Mouse (Mus musculus): Measurements from ENCODE around the gene Tpi1. TPM values are rescaled to one million over a fixed set of nuclear protein-coding genes. Genes with fewer than 3 reads are reported as not detected.

Gene Tpi1
- polyA plus RNA-seq, 1 experiment from 2014 or later = 621 TPM

- Histone ChIP-seq H3K27me3 (no peaks in the 10 kb centered on the region), H3K27ac (peak overlapping the region; percentile 79), H3K9me3 (no peaks in the 10 kb centered on the region), H3K4me1 (peaks cover 26% of the 10 kb centered on the region), H3K9ac (peak overlapping the region; percentile 69), H3K4me3 (peak overlapping the region; percentile 62), H3K4me2 (replicated peaks) (peak overlapping the region; percentile 82), H3K36me3 (peaks cover 46% of the 10 kb centered on the region)
- 0% methylated on average over 38 of the region's 38 CpGs for WGBS
- peak; percentile 89 for ATAC-seq (ENCODE audit: insufficient number of reproducible peaks, insufficient read depth, low FRiP score, low TSS enrichment)
These were observed 16.0 kb upstream of the Tpi1 start for GRCm38 (mm10) chr6:124829799-124830700.

- no peaks in the 10 kb centered on the region for H3K9me3 ChIP-seq
- H3K27ac ChIP-seq = peak within 1 kb of the TSS; percentile 79
- peak within 1 kb of the TSS; percentile 62 for H3K4me3 ChIP-seq
- no peaks in the 10 kb centered on the region for H3K27me3 ChIP-seq
- peaks cover 23% of the 10 kb centered on the region for H3K4me1 ChIP-seq
- H3K4me2 ChIP-seq (replicated peaks) = peak within 1 kb of the TSS; percentile 88
- under 1% methylated on average over 55 of the region's 55 CpGs for WGBS
- peaks cover 49% of the 10 kb centered on the region for H3K36me3 ChIP-seq
- peak; percentile 96 for ATAC-seq (ENCODE audit: insufficient number of reproducible peaks, insufficient read depth, low FRiP score, low TSS enrichment)
- H3K9ac ChIP-seq = peak within 1 kb of the TSS; percentile 69
These were observed 15.0 kb upstream of the Tpi1 start, which contains the start of the genes Usp5 and Cdca3 for GRCm38 (mm10) chr6:124828868-124829798. Usp5 (minus strand) TSS chr6:124829484. Cdca3 (plus strand) TSS chr6:124829547.

- Histone ChIP-seq H3K4me2 (replicated peaks) (peak overlapping the region; percentile 88), H3K4me1 (peaks cover 23% of the 10 kb centered on the region), H3K27ac (peak overlapping the region; percentile 79; the same call in 1 of the 2 replicates), H3K9ac (peak overlapping the region; percentile 69), H3K36me3 (peaks cover 50% of the 10 kb centered on the region), H3K27me3 (no peaks in the 10 kb centered on the region), H3K4me3 (peak overlapping the region; percentile 62), H3K9me3 (no peaks in the 10 kb centered on the region)
- WGBS = 25% methylated on average over 10 of the region's 10 CpGs
- no peak for ATAC-seq (ENCODE audit: insufficient number of reproducible peaks, insufficient read depth, low FRiP score, low TSS enrichment)
These were observed 14.1 kb upstream of the Tpi1 start for GRCm38 (mm10) chr6:124828101-124828592.

GRCm38 (mm10) chr6:124822049-124822448 is 8.0 kb upstream of the Tpi1 start:
- Histone ChIP-seq H3K36me3 (peaks cover 95% of the 10 kb centered on the region), H3K4me2 (replicated peaks) (no peak overlapping the region), H3K4me1 (no peaks in the 10 kb centered on the region), H3K27ac (no peak overlapping the region), H3K27me3 (no peaks in the 10 kb centered on the region), H3K9me3 (no peaks in the 10 kb centered on the region), H3K9ac (no peak overlapping the region), H3K4me3 (no peak overlapping the region)
- WGBS = 94% methylated on average over 4 of the region's 4 CpGs
- no peak for ATAC-seq (ENCODE audit: insufficient number of reproducible peaks, insufficient read depth, low FRiP score, low TSS enrichment)

- Histone ChIP-seq H3K9me3 (no peaks in the 10 kb centered on the region), H3K27ac (no peak overlapping the region), H3K4me2 (replicated peaks) (no peak overlapping the region), H3K36me3 (peaks cover 100% of the 10 kb centered on the region), H3K4me1 (no peaks in the 10 kb centered on the region), H3K4me3 (no peak overlapping the region), H3K27me3 (no peaks in the 10 kb centered on the region), H3K9ac (no peak overlapping the region)
- ATAC-seq (ENCODE audit: insufficient number of reproducible peaks, insufficient read depth, low FRiP score, low TSS enrichment) = no peak
- 91% methylated on average over 5 of the region's 5 CpGs for WGBS
These were observed 6.8 kb upstream of the Tpi1 start for GRCm38 (mm10) chr6:124820891-124821290.

GRCm38 (mm10) chr6:124817971-124818370 is 3.9 kb upstream of the Tpi1 start:
- Histone ChIP-seq H3K9me3 (no peaks in the 10 kb centered on the region), H3K9ac (no peak overlapping the region), H3K4me2 (replicated peaks) (no peak overlapping the region), H3K27me3 (no peaks in the 10 kb centered on the region), H3K4me1 (peaks cover 11% of the 10 kb centered on the region), H3K4me3 (no peak overlapping the region), H3K27ac (no peak overlapping the region), H3K36me3 (peaks cover 80% of the 10 kb centered on the region)
- WGBS = 94% methylated on average over 8 of the region's 8 CpGs
- no peak for ATAC-seq (ENCODE audit: insufficient number of reproducible peaks, insufficient read depth, low FRiP score, low TSS enrichment)

- H3K36me3 ChIP-seq = peaks cover 76% of the 10 kb centered on the region
- peaks cover 15% of the 10 kb centered on the region for H3K4me1 ChIP-seq
- ATAC-seq (ENCODE audit: insufficient number of reproducible peaks, insufficient read depth, low FRiP score, low TSS enrichment) = no peak
- 96% methylated on average over 8 of the region's 8 CpGs for WGBS
- no peak overlapping the region for H3K4me2 ChIP-seq (replicated peaks)
- no peak overlapping the region for H3K4me3 ChIP-seq
- no peaks in the 10 kb centered on the region for H3K27me3 ChIP-seq
- H3K9me3 ChIP-seq = no peaks in the 10 kb centered on the region
- no peak overlapping the region for H3K27ac ChIP-seq
- H3K9ac ChIP-seq = no peak overlapping the region
These were observed 3.5 kb upstream of the Tpi1 start for GRCm38 (mm10) chr6:124817563-124817962.

- H3K27me3 ChIP-seq = no peaks in the 10 kb centered on the region
- WGBS = 94% methylated on average over 11 of the region's 11 CpGs
- H3K4me1 ChIP-seq = peaks cover 19% of the 10 kb centered on the region
- no peaks in the 10 kb centered on the region for H3K9me3 ChIP-seq
- no peak overlapping the region for H3K4me3 ChIP-seq
- no peak for ATAC-seq (ENCODE audit: insufficient number of reproducible peaks, insufficient read depth, low FRiP score, low TSS enrichment)
- H3K27ac ChIP-seq = no peak overlapping the region
- no peak overlapping the region for H3K9ac ChIP-seq
- H3K4me2 ChIP-seq (replicated peaks) = no peak overlapping the region
- peaks cover 74% of the 10 kb centered on the region for H3K36me3 ChIP-seq
These were observed 3.0 kb upstream of the Tpi1 start for GRCm38 (mm10) chr6:124817125-124817524.

- Histone ChIP-seq H3K9ac (no peak overlapping the region), H3K4me2 (replicated peaks) (no peak overlapping the region), H3K4me1 (peaks cover 22% of the 10 kb centered on the region), H3K27ac (no peak overlapping the region), H3K4me3 (no peak overlapping the region), H3K27me3 (no peaks in the 10 kb centered on the region), H3K9me3 (no peaks in the 10 kb centered on the region), H3K36me3 (peaks cover 74% of the 10 kb centered on the region)
- WGBS = 93% methylated on average over 4 of the region's 4 CpGs
- no peak for ATAC-seq (ENCODE audit: insufficient number of reproducible peaks, insufficient read depth, low FRiP score, low TSS enrichment)
These were observed 2.5 kb upstream of the Tpi1 start for GRCm38 (mm10) chr6:124816611-124817010.

GRCm38 (mm10) chr6:124814858-124815774 is 1.0 kb upstream of the Tpi1 start:
- peak overlapping the region; percentile 89; the same call in 1 of the 2 replicates for H3K27ac ChIP-seq
- no peak for ATAC-seq (ENCODE audit: insufficient number of reproducible peaks, insufficient read depth, low FRiP score, low TSS enrichment)
- H3K9me3 ChIP-seq = no peaks in the 10 kb centered on the region
- H3K4me3 ChIP-seq = no peak overlapping the region
- H3K27me3 ChIP-seq = no peaks in the 10 kb centered on the region
- H3K4me2 ChIP-seq (replicated peaks) = no peak overlapping the region
- H3K36me3 ChIP-seq = peaks cover 72% of the 10 kb centered on the region
- no peak overlapping the region for H3K9ac ChIP-seq
- 67% methylated on average over 9 of the region's 9 CpGs for WGBS
- peaks cover 26% of the 10 kb centered on the region for H3K4me1 ChIP-seq
